Mouse (Mus musculus): Measurements from ENCODE around the gene Zc3h4.
A peak's percentile ranks its signal among the peaks of the same experiment; 100 is the strongest.

GRCm38 (mm10) chr7:16405516-16406351 lies 5.0 kb downstream of the Zc3h4 start:
- TF ChIP-seq CTCF (IDR thresholded peaks at IDR 0.05; ENCODE audit: control insufficient read depth, insufficient read depth, insufficient read length) (no peak), USF1 (IDR thresholded peaks at IDR 0.05; ENCODE audit: low read depth) (no peak), MYOD1 (IDR thresholded peaks at IDR 0.05; ENCODE audit: control insufficient read depth, insufficient read length, low read depth) (peak; percentile 61), CEBPB (IDR thresholded peaks at IDR 0.05; ENCODE audit: low read depth) (peak; percentile 55), MAX (IDR thresholded peaks at IDR 0.05) (no peak)
